Mouse (Mus musculus): ENCODE results near the gene Gjb4. TPM values are rescaled to one million over a fixed set of nuclear protein-coding genes. Genes with fewer than 3 reads are reported as not detected.

Gene Gjb4
- polyA plus RNA-seq, 1 experiment, result 0.53 TPM

DNA sequence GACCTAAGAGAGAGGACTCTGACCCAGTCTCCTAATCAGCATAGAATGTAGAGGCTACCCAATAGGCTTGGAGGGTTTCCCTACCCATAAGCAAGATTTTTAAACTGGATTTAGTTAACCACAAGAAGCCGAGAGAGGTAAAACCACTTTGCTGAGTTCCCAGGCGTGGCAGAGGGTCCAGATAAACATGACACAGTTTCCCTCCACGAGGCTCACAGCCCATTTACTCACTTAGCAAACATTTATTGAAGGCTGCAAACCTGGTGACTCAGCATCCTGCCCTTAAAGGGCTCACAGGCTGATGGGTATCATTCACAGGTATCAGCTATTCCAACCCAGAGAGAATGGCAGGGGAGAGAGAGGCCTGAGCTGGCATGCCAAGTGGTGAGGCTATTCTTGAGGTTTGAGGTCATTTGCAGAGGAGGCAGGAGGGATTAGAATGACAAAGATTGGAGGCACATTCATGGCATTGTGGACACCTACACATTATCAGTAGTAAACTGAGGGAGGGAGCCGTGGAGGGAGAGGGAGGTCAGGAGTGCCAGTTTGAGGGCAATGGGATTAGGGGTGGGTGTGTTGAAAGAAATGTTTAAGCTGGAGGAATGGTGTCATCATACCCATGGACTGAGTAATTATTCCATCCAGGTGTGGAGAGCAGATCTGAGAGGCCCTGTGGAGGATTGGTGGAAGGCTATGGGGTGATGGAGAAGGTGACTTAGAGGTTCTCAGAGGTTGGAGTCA, 4.2 kb downstream of the Gjb4 start:
- Histone ChIP-seq H3K27ac (ENCODE audit: insufficient read depth, low read depth, low read length) (no peak overlapping the region), H3K36me3 (ENCODE audit: control insufficient read depth, insufficient read depth, low read length) (no peaks in the 10 kb centered on the region), H3K4me3 (ENCODE audit: low read depth, low read length) (no peak overlapping the region), H3K4me1 (ENCODE audit: control insufficient read depth, insufficient read depth, insufficient read length, low read length) (no peaks in the 10 kb centered on the region), H3K27me3 (ENCODE audit: control insufficient read depth, insufficient read depth, low read length) (no peaks in the 10 kb centered on the region)
- TF ChIP-seq POLR2A (IDR thresholded peaks at IDR 0.05; ENCODE audit: low read depth, low read length) (no peak), CTCF (IDR thresholded peaks at IDR 0.05; ENCODE audit: extremely low read depth, insufficient read length, insufficient replicate concordance, low read depth, low read length) (no peak)
- WGBS, result 25% methylated on average over 4 of the region's 4 CpGs

DNA sequence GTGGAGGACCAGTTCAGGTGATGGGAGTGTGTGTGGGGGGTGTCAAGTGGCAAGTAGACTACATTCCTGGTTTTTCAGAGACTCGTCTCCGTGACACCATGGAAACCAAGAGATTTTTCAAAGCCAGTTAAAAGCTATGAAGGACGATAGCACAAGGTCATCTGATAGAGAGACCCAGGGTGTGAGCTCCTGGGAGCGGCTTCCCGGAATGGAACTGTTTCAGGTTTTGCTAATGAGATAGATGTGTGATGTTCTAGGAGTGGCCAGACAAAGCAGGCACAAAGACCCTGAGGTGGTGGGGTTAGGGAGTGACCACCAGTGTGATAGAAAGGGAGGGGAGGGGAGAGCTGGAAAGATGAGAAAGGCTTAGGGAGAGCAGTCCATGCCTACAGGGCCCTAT, 8.9 kb downstream of the Gjb4 start:
- WGBS, result 58% methylated on average over 5 of the region's 5 CpGs
- H3K27ac ChIP-seq (ENCODE audit: insufficient read depth, low read depth, low read length), result no peak overlapping the region
- H3K4me1 ChIP-seq (ENCODE audit: control insufficient read depth, insufficient read depth, insufficient read length, low read length), result no peaks in the 10 kb centered on the region
- no peak overlapping the region for H3K4me3 ChIP-seq (ENCODE audit: low read depth, low read length)
- H3K27me3 ChIP-seq (ENCODE audit: control insufficient read depth, insufficient read depth, low read length), result no peaks in the 10 kb centered on the region
- no peaks in the 10 kb centered on the region for H3K36me3 ChIP-seq (ENCODE audit: control insufficient read depth, insufficient read depth, low read length)
- TF ChIP-seq POLR2A (IDR thresholded peaks at IDR 0.05; ENCODE audit: low read depth, low read length) (no peak), CTCF (IDR thresholded peaks at IDR 0.05; ENCODE audit: extremely low read depth, insufficient read length, insufficient replicate concordance, low read depth, low read length) (no peak)

DNA sequence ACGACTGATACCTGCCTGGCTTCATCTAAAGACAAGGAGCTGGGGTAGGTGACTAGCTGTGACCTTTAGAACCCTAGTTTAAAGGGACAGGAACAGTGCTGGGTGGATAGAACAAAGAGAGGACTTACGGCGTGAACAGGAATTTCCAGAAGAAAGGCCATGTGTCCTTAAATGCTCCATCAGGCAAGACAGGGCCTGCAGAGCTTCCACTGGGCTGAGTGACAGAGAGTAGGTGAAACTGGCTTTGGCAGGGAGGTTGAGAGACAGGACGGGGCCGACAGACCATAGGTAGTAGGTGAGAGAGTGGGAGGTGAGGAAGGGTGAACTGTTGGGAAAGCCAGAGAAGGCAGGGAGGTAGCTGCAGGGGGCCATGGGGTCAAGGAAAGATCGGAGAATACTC, 12.5 kb downstream of the Gjb4 start:
- WGBS, result 38% methylated on average over 6 of the region's 6 CpGs
- Histone ChIP-seq H3K4me1 (ENCODE audit: control insufficient read depth, insufficient read depth, insufficient read length, low read length) (no peaks in the 10 kb centered on the region), H3K27ac (ENCODE audit: insufficient read depth, low read depth, low read length) (no peak overlapping the region), H3K27me3 (ENCODE audit: control insufficient read depth, insufficient read depth, low read length) (no peaks in the 10 kb centered on the region), H3K4me3 (ENCODE audit: low read depth, low read length) (no peak overlapping the region), H3K36me3 (ENCODE audit: control insufficient read depth, insufficient read depth, low read length) (no peaks in the 10 kb centered on the region)
- TF ChIP-seq POLR2A (IDR thresholded peaks at IDR 0.05; ENCODE audit: low read depth, low read length) (no peak), CTCF (IDR thresholded peaks at IDR 0.05; ENCODE audit: extremely low read depth, insufficient read length, insufficient replicate concordance, low read depth, low read length) (no peak)

DNA sequence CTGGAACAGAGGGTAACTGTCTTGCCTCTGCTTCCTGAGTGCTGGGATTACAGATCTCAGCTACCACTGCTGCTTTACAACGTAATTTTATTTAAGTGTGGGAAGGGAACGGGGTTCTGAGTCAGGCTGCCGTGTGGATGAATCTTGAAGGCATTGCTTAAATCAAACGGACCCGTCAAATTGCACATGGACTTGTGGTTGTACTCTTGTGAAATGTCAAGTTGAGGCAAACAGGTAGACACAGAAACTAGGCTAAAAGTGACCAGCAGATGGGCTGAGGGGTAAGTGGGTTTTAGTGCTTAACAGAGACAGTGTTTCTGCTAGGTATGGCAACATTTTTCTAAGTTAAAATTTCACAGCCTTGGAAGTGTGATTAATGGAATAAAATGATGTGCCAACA, 16.2 kb downstream of the Gjb4 start:
- Histone ChIP-seq H3K27me3 (ENCODE audit: control insufficient read depth, insufficient read depth, low read length) (no peaks in the 10 kb centered on the region), H3K4me3 (ENCODE audit: low read depth, low read length) (no peak overlapping the region), H3K27ac (ENCODE audit: insufficient read depth, low read depth, low read length) (no peak overlapping the region), H3K36me3 (ENCODE audit: control insufficient read depth, insufficient read depth, low read length) (no peaks in the 10 kb centered on the region), H3K4me1 (ENCODE audit: control insufficient read depth, insufficient read depth, insufficient read length, low read length) (no peaks in the 10 kb centered on the region)
- WGBS, result 77% methylated on average over 5 of the region's 5 CpGs
- TF ChIP-seq CTCF (IDR thresholded peaks at IDR 0.05; ENCODE audit: extremely low read depth, insufficient read length, insufficient replicate concordance, low read depth, low read length), result no peak
- no peak for TF ChIP-seq POLR2A (IDR thresholded peaks at IDR 0.05; ENCODE audit: low read depth, low read length)

DNA sequence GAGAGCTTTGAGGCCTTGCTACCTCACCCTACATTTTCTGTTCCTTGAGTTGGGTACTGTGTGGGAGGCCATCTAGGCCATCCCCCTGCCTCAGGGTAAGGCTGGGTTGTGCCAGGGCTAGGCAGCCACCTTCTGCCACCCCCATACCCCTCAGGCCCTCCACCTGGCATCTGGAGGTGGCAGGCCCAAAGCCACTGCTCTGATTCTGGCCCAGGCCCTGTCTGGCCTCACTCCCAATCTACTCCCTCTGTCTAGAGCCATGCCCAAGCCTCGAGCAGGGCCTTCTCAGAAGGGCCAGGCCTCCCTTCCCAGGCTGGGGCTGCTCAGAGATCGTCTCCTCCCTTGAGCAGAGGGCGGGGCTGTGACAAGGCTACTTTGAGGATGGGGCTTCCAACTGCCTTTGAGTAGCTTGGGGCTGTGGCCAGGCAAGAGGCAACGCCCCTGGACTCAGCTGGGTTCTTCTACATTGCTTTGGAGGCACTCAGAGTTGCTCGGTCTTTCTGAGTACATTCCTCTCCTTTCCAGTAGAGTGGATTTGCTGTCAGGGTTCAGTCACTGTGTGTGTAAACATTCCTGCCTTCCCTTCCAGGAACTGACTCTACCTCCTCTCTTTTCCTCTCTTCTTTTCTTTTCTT, 18.9 kb downstream of the Gjb4 start:
- 41% methylated on average over 5 of the region's 5 CpGs for WGBS
- H3K4me3 ChIP-seq (ENCODE audit: low read depth, low read length), result no peak overlapping the region
- TF ChIP-seq CTCF (IDR thresholded peaks at IDR 0.05; ENCODE audit: extremely low read depth, insufficient read length, insufficient replicate concordance, low read depth, low read length) (no peak), POLR2A (IDR thresholded peaks at IDR 0.05; ENCODE audit: low read depth, low read length) (no peak)

DNA sequence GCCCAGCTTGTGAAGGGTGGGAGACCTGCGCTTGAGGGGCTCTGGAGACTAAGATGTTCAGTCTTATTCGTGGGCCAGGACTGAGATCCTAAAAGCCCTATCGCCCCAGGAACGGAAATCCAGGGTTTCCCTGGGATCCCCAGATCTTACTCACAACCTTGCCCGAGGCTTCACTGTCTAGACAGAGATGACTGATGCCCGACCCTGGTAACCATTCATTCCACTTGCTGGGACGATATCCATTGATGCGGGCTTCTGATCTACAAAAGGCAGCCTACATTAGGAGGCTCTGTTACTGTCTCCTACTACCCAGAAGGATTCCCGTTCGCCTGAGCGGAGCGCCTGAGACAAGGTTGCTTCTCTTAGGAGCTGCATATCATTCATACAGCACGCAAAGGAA, 22.7 kb downstream of the Gjb4 start:
- Histone ChIP-seq H3K27me3 (ENCODE audit: control insufficient read depth, insufficient read depth, low read length) (no peaks in the 10 kb centered on the region), H3K4me1 (ENCODE audit: control insufficient read depth, insufficient read depth, insufficient read length, low read length) (peaks cover 16% of the 10 kb centered on the region), H3K36me3 (ENCODE audit: control insufficient read depth, insufficient read depth, low read length) (peaks cover 2% of the 10 kb centered on the region; the same call in 1 of the 2 replicates), H3K27ac (ENCODE audit: insufficient read depth, low read depth, low read length) (no peak overlapping the region), H3K4me3 (ENCODE audit: low read depth, low read length) (no peak overlapping the region)
- WGBS, result 56% methylated on average over 13 of the region's 13 CpGs
- TF ChIP-seq CTCF (IDR thresholded peaks at IDR 0.05; ENCODE audit: extremely low read depth, insufficient read length, insufficient replicate concordance, low read depth, low read length) (no peak), POLR2A (IDR thresholded peaks at IDR 0.05; ENCODE audit: low read depth, low read length) (no peak)

More for the DNA sequence above, 18.9 kb downstream of the Gjb4 start:
- Histone ChIP-seq H3K27me3 (ENCODE audit: control insufficient read depth, insufficient read depth, low read length) (no peaks in the 10 kb centered on the region), H3K36me3 (ENCODE audit: control insufficient read depth, insufficient read depth, low read length) (no peaks in the 10 kb centered on the region), H3K27ac (ENCODE audit: insufficient read depth, low read depth, low read length) (no peak overlapping the region), H3K4me1 (ENCODE audit: control insufficient read depth, insufficient read depth, insufficient read length, low read length) (peaks cover 8% of the 10 kb centered on the region)

Data from small intestine, adult 2 months (tissue).